Mouse (Mus musculus) C2C12 (cell line): ENCODE data around the gene Nudcd3.

Experiments
- CTCF ChIP-seq: IDR thresholded peaks from one replicate; pipeline ENCODE4 v1.5.1; 2011; ENCODE audit not compliant: control insufficient read depth, insufficient read depth, insufficient read length
- FOSL1 ChIP-seq: IDR thresholded peaks from one replicate; pipeline ENCODE4 v1.8.0; 2011; ENCODE audit warnings: mild to moderate bottlenecking, low read length; ENCODE audit not compliant: poor library complexity, insufficient read depth, severe bottlenecking
- MAX ChIP-seq: IDR thresholded peaks from one replicate; pipeline ENCODE4 v1.6.1; 2011; ENCODE audit warnings: mild to moderate bottlenecking, control low read depth
- MYOD1 ChIP-seq: IDR thresholded peaks from one replicate; pipeline ENCODE4 v1.6.1; 2011; ENCODE audit warnings: low read depth; ENCODE audit not compliant: control insufficient read depth, insufficient read length
- MYOG ChIP-seq: IDR thresholded peaks from one replicate; pipeline ENCODE4 v1.6.1; 2011; ENCODE audit not compliant: control insufficient read depth, insufficient read length; ENCODE audit errors: extremely low read depth
- USF1 ChIP-seq: IDR thresholded peaks from one replicate; pipeline ENCODE4 v1.6.1; 2011; ENCODE audit warnings: low read depth, mild to moderate bottlenecking, control low read depth, moderate library complexity

- TF ChIP-seq CTCF (no peak), USF1 (no peak), MAX (no peak), MYOD1 (no peak), FOSL1 (no peak), MYOG (no peak)
Observed at GRCm38 (mm10) chr11:6065046-6065521, 135.1 kb downstream of the Nudcd3 start.
